Mouse (Mus musculus) forebrain, embryonic 13.5 days (tissue): ENCODE measurements around the gene Ap3b1. TPM values are rescaled to one million over a fixed set of nuclear protein-coding genes. Genes with fewer than 3 reads are reported as not detected.

Experiments used
- ATAC-seq: fragments of 200-750 bp; cut with Nextera tagmentation; 2 replicates; pipeline ENCODE4 v1.8.0; 2017
- H3K27ac ChIP-seq: fragments of 300-500 bp; sonication (generic); 2 replicates; pipeline ENCODE4 v1.5.1; 2015; ENCODE audit warnings: inconsistent platforms, mild to moderate bottlenecking, moderate library complexity
- H3K27me3 ChIP-seq: fragments of 300-500 bp; sonication (generic); 2 replicates; pipeline ENCODE4 v1.6.1; 2015; ENCODE audit warnings: mild to moderate bottlenecking, inconsistent platforms
- H3K36me3 ChIP-seq: fragments of 300-500 bp; sonication (generic); 2 replicates; pipeline ENCODE4 v1.6.1; 2015; ENCODE audit warnings: mild to moderate bottlenecking, inconsistent platforms; ENCODE audit not compliant: poor library complexity, severe bottlenecking
- H3K4me1 ChIP-seq: fragments of 300-500 bp; sonication (generic); 2 replicates; pipeline ENCODE4 v1.6.1; 2015; ENCODE audit warnings: inconsistent platforms
- H3K4me2 ChIP-seq: fragments of 300-500 bp; sonication (generic); 2 replicates; pipeline ENCODE4 v1.6.1; 2015; ENCODE audit warnings: inconsistent platforms, mild to moderate bottlenecking, moderate library complexity
- H3K4me3 ChIP-seq: fragments of 300-500 bp; sonication (generic); 2 replicates; pipeline ENCODE4 v1.5.1; 2015; ENCODE audit warnings: mild to moderate bottlenecking, inconsistent platforms
- H3K9ac ChIP-seq: fragments of 300-500 bp; sonication (generic); 2 replicates; pipeline ENCODE4 v1.6.1; 2015; ENCODE audit warnings: mild to moderate bottlenecking, inconsistent platforms
- H3K9me3 ChIP-seq: fragments of 300-500 bp; sonication (generic); replicated peaks from 2 replicates; pipeline ENCODE4 v1.6.1; 2016; ENCODE audit warnings: inconsistent platforms
- WGBS: fragments of 180-500 bp; shearing (Covaris S2); methylation state at CpG from one replicate; pipeline ENCODE4 v1.1.7; 2015; 5-methylcytosine and 5-hydroxymethylcytosine counted together
- polyA plus RNA-seq: library from polyadenylated mRNA; unstranded; fragments of >200 nt; fragmentation: Nextera tagmentation; extraction: Ambion mirVana; gene quantifications from 2 replicates; pipeline ENCODE4 v1.2.1, GENCODE M21; 2015

Ap3b1 gene
- polyA plus RNA-seq, 1 experiment from 2014 or later = 29.9 TPM

DNA sequence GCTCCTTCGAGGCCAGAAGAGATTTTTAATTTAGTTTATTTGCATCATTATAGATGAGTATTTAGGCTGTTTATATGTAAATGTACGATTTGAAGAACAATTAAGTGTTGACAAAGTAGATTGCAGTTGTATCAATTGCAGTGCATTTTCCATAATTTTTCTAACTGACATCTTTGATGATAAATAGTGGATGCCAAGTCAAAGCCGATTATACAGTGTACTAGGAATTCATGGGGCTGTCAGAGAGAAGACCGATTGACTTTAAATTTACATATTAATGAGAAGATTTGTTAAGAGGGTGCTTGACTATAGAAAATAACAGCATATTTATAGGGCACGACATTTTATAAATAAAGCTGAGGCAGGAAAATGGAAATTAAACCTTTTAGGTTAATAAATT lies 64.8 kb downstream of the Ap3b1 start:
- peak; percentile 65; the same call in 1 of the 2 replicates for ATAC-seq
- 55% methylated on average over 5 of the region's 5 CpGs for WGBS
- Histone ChIP-seq H3K9me3 (no peaks in the 10 kb centered on the region), H3K4me2 (no peak overlapping the region), H3K36me3 (no peaks in the 10 kb centered on the region), H3K4me3 (no peak overlapping the region), H3K4me1 (0 out of 2 replicates have a peak, but pooled peaks cover 3% of the 10 kb centered on the region), H3K27ac (no peak overlapping the region), H3K9ac (no peak overlapping the region), H3K27me3 (no peaks in the 10 kb centered on the region)

DNA sequence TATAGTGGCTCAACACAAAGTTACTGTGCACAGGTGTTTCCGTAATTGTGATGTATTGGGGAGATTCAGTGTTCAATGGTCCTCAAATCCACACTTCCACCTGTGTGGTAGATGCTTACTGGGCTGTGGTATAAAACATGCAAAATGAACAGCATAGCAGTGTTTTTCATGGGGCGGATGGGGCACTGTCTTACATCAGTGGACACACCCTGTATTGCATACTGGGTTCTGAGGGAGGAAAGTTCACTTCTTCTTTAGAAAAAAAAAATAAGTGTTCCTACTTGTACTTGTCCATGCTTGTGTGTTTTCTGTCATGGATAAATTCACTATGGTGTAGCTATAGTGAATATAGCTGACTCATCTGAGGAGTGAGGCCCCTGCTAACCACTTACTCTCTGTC lies 70.8 kb downstream of the Ap3b1 start:
- Histone ChIP-seq H3K27ac (no peak overlapping the region), H3K4me2 (no peak overlapping the region), H3K9me3 (no peaks in the 10 kb centered on the region), H3K4me3 (no peak overlapping the region), H3K27me3 (no peaks in the 10 kb centered on the region), H3K4me1 (no peaks in the 10 kb centered on the region), H3K9ac (no peak overlapping the region), H3K36me3 (peaks cover 3% of the 10 kb centered on the region; the same call in 1 of the 2 replicates)
- 90% methylated on average over 2 of the region's 2 CpGs for WGBS
- ATAC-seq = no peak

DNA sequence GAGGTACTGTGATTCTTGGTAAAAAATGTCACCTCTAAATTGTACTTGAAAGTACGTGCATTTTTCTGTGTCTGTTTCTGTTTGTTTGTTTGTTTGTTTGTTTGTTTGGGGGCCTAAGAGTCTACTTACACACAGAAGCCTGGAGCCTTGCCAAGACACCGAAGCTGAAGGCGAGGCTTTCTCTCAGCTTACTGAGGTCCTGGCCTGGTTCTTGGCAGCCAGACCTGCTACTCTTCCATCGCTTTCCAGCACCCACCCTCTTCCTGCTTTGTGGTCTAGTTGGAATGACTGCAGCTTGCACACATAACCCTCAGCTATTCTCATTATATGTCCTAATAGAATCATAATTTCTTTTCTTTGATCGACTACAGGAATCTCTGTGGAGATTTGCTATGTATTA lies 80.6 kb downstream of the Ap3b1 start:
- Histone ChIP-seq H3K4me3 (no peak overlapping the region), H3K36me3 (peaks cover 3% of the 10 kb centered on the region; the same call in 1 of the 2 replicates), H3K27ac (no peak overlapping the region), H3K9ac (no peak overlapping the region), H3K4me2 (no peak overlapping the region), H3K9me3 (no peaks in the 10 kb centered on the region), H3K27me3 (no peaks in the 10 kb centered on the region), H3K4me1 (no peaks in the 10 kb centered on the region)
- no peak for ATAC-seq
- WGBS = 70% methylated on average over 5 of the region's 5 CpGs

DNA sequence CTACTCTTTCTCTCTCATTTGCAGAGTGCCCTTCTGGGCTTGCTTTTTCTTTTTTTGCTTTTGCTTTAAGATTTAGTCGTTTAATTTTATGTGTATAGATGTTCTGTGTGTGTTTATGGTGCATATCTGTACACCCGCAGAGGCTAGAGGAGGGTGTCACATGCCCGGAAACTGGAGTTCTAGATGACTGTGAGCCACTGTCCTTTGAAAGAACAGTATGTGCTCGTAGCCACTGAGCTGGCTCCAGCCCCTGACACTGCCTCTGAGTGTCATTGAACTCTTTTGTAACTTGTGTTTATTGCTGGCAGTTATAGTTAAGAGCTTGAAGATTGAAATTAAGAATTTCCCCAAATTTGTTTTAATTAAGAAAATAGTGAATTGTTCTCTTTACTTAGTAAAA lies 82.4 kb downstream of the Ap3b1 start:
- H3K4me3 ChIP-seq = no peak overlapping the region
- H3K9ac ChIP-seq = no peak overlapping the region
- H3K4me2 ChIP-seq = no peak overlapping the region
- no peak overlapping the region for H3K27ac ChIP-seq
- H3K4me1 ChIP-seq = no peaks in the 10 kb centered on the region
- H3K36me3 ChIP-seq = peaks cover 3% of the 10 kb centered on the region; the same call in 1 of the 2 replicates
- ATAC-seq = no peak
- no peaks in the 10 kb centered on the region for H3K27me3 ChIP-seq
- no peaks in the 10 kb centered on the region for H3K9me3 ChIP-seq
- 90% methylated on average over 4 of the region's 4 CpGs for WGBS

DNA sequence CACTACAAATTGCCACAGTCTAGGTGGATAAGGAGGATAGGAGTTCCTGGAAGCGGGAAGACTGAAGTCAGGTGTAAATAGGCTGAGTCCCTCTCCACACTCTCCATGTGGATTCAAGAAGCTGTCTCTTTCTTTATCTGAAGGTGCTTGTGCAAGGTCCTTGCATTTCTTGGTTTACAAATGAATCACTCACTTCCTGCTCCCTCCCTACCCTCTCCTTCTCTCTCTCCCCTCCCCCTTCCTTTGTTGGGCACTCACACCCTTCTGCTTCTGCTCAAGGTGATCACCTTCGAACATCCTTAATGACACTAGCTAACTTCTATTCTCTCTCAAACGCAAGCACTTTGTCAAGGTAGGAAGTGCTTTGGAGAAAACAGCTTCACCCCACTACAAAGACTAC lies 84.7 kb downstream of the Ap3b1 start:
- Histone ChIP-seq H3K36me3 (peaks cover 3% of the 10 kb centered on the region; the same call in 1 of the 2 replicates), H3K27ac (no peak overlapping the region), H3K4me3 (no peak overlapping the region), H3K4me2 (no peak overlapping the region), H3K9ac (no peak overlapping the region), H3K4me1 (no peaks in the 10 kb centered on the region), H3K27me3 (no peaks in the 10 kb centered on the region), H3K9me3 (no peaks in the 10 kb centered on the region)
- no peak for ATAC-seq
- 86% methylated on average over 3 of the region's 3 CpGs for WGBS

DNA sequence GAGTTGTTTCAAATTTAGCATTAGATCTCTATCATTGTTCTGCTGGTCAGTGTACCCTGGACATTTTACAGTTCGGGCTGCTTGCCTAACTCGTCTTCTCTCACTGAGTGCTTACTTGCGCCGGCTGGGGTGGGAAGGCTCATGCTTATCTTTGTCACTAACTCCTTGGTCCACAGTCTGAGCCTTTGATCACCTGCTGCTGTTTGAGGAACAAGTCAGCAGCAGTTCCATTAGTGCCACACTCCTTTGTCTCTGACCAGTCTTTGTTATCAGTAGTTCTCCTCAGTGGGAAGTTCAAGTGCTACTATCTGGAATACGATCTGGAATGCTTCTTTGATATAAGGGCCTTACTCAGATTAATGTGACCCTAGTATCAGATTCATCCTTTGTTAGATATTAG lies 86.3 kb downstream of the Ap3b1 start:
- H3K36me3 ChIP-seq = peaks cover 3% of the 10 kb centered on the region; the same call in 1 of the 2 replicates

DNA sequence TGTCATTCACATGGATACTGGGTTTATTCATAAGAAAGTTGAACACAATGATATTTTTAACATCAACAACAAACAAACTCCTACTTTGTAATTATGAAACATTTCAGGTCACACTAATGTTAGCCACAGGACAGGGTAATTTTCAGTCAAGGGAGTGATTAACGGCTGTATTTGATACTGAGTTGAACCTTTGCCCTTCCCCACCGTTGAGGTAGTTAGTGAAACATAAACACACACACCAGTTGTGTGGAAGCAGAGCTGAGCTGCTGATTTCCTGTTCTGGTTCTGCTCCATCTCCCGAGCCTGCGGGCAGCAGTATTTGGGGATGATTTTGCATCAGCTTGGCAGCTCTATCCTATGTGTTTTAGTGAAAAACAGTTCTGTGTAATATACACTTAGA lies 88.2 kb downstream of the Ap3b1 start:
- no peak for ATAC-seq
- whole genome bisulfite sequencing = 82% methylated on average over 4 of the region's 4 CpGs
- Histone ChIP-seq H3K36me3 (no peaks in the 10 kb centered on the region), H3K4me2 (no peak overlapping the region), H3K27ac (no peak overlapping the region), H3K9me3 (no peaks in the 10 kb centered on the region), H3K9ac (no peak overlapping the region), H3K4me1 (no peaks in the 10 kb centered on the region), H3K4me3 (no peak overlapping the region), H3K27me3 (no peaks in the 10 kb centered on the region)

More for the DNA sequence above, 86.3 kb downstream of the Ap3b1 start:
- H3K4me1 ChIP-seq = no peaks in the 10 kb centered on the region
- H3K27ac ChIP-seq = no peak overlapping the region
- no peak for ATAC-seq
- no peaks in the 10 kb centered on the region for H3K27me3 ChIP-seq
- no peak overlapping the region for H3K4me2 ChIP-seq
- no peak overlapping the region for H3K9ac ChIP-seq
- H3K4me3 ChIP-seq = no peak overlapping the region
- 83% methylated on average over 5 of the region's 5 CpGs for WGBS
- no peaks in the 10 kb centered on the region for H3K9me3 ChIP-seq

DNA sequence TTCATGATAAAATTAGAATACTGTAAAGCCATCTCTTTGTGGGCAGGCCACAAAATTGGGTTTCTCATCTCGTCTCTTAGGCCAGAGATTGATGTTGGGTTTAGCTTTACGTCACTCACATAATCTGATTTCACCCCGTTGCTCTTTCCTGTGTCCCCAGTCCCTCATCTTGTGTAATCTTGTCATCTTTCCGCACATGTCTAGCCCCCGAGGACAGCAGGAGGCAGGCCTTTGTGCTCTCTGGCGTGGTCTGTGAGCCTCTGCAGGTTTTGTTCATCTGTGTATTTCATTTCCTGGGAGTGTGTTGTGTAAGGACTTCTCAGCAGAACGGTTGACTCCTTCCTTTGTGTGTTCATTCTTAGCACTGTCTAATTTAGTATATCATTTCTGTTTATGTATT lies 90.8 kb downstream of the Ap3b1 start:
- Histone ChIP-seq H3K27ac (no peak overlapping the region), H3K27me3 (no peaks in the 10 kb centered on the region), H3K9ac (no peak overlapping the region), H3K4me2 (no peak overlapping the region), H3K36me3 (no peaks in the 10 kb centered on the region), H3K4me1 (no peaks in the 10 kb centered on the region), H3K4me3 (no peak overlapping the region), H3K9me3 (no peaks in the 10 kb centered on the region)
- WGBS = 74% methylated on average over 7 of the region's 7 CpGs
- no peak for ATAC-seq

DNA sequence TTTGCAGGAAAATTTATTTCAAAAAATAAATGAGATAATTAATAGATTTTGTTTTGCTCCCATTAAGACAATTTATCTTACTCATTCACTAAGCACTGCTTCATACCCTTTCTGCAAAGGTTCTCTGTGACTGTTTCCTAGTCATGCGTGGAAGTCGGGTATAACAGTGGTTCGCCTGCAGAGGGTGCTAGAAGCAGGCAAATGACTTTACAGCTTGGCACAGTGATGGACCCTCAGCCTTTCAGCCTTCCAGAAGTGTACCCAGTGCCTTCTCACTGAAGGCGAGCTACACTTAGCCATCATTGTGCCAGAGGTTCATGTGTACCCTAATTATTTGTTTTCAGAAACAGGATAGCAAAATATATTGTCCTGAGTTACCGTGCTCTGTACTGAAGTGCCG lies 92.5 kb downstream of the Ap3b1 start:
- no peak overlapping the region for H3K9ac ChIP-seq
- no peaks in the 10 kb centered on the region for H3K4me1 ChIP-seq
- 45% methylated on average over 6 of the region's 6 CpGs for WGBS
- H3K4me2 ChIP-seq = no peak overlapping the region
- peak; percentile 70 for ATAC-seq
- H3K9me3 ChIP-seq = no peaks in the 10 kb centered on the region
- H3K36me3 ChIP-seq = no peaks in the 10 kb centered on the region
- no peaks in the 10 kb centered on the region for H3K27me3 ChIP-seq
- H3K27ac ChIP-seq = no peak overlapping the region
- H3K4me3 ChIP-seq = no peak overlapping the region

DNA sequence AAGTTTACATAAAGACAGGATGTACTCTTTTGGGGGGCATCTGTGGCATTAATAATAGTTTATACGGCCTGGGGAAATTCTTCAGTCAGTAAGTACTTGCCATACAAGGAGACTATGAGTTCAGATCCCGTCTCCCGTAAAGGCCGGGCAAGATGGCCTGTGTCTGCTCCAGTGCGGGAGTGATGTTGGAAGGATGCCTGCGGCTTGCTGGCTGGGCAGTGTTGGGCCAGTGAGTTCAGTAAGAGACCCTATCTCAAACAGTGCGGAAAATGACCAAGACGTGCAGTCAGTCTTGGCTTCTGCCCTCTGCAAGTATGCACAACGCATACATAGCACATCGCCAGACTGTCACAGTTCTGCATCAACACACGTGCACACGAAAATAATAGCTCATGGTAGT lies 95.4 kb downstream of the Ap3b1 start:
- H3K9me3 ChIP-seq = no peaks in the 10 kb centered on the region
- no peak overlapping the region for H3K9ac ChIP-seq
- no peak for ATAC-seq
- H3K27me3 ChIP-seq = no peaks in the 10 kb centered on the region
- WGBS = 90% methylated on average over 12 of the region's 12 CpGs
- no peak overlapping the region for H3K4me3 ChIP-seq
- H3K4me2 ChIP-seq = no peak overlapping the region
- H3K36me3 ChIP-seq = no peaks in the 10 kb centered on the region
- H3K27ac ChIP-seq = no peak overlapping the region
- peaks cover under 1% of the 10 kb centered on the region; the same call in 1 of the 2 replicates for H3K4me1 ChIP-seq

DNA sequence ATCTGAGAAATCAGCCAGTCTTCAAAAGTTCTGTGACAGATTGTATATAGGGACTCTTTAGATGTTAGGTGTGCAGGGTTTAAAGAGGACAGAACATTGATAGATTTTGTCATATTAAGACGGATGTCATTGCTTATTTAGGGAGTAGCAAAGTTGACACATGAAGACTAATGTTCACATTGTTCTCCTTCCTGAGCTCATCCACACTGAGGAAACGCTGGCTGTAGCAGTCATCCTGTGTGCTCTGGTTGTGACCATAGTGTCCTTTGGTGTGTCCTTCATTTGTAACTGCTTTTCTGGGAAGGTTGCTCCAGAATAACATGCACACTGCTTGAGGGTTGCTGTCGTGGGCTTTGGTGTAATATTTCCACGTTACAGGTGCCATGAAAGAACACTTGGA lies 100.4 kb downstream of the Ap3b1 start:
- WGBS = 80% methylated on average over 4 of the region's 4 CpGs

DNA sequence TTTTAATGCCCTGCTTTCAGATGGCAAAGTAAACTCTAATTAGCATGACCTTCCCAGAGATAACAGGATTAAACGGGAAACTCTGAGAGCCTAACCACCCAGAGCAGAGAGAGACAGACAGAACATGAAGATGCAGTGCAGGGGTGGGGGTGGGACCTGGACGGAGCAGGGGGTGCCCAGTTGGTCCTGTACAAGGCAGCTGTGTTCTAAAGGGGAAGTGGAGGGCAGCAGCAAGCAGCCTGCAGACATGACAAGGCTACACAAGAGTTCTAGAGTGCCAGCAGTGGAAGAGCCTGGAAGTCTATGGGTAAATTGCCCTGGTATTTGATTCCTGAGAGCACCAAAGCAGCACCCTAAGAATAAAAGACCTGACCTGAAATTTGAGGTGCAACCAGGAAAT lies 105.5 kb downstream of the Ap3b1 start:
- Histone ChIP-seq H3K36me3 (0 out of 2 replicates have a peak, but pooled peaks cover 10% of the 10 kb centered on the region), H3K4me3 (no peak overlapping the region), H3K27ac (no peak overlapping the region), H3K27me3 (no peaks in the 10 kb centered on the region), H3K4me1 (peaks cover 9% of the 10 kb centered on the region; the same call in 1 of the 2 replicates), H3K9ac (no peak overlapping the region), H3K9me3 (no peaks in the 10 kb centered on the region), H3K4me2 (no peak overlapping the region)
- no peak for ATAC-seq
- WGBS = 72% methylated on average over 2 of the region's 2 CpGs

More for the DNA sequence above, 100.4 kb downstream of the Ap3b1 start:
- no peak for ATAC-seq
- H3K36me3 ChIP-seq = 0 out of 2 replicates have a peak, but pooled peaks cover 6% of the 10 kb centered on the region
- no peaks in the 10 kb centered on the region for H3K27me3 ChIP-seq
- H3K4me3 ChIP-seq = no peak overlapping the region
- peaks cover 10% of the 10 kb centered on the region; the same call in 1 of the 2 replicates for H3K4me1 ChIP-seq
- H3K27ac ChIP-seq = no peak overlapping the region
- H3K9me3 ChIP-seq = no peaks in the 10 kb centered on the region
- H3K4me2 ChIP-seq = no peak overlapping the region
- H3K9ac ChIP-seq = no peak overlapping the region

DNA sequence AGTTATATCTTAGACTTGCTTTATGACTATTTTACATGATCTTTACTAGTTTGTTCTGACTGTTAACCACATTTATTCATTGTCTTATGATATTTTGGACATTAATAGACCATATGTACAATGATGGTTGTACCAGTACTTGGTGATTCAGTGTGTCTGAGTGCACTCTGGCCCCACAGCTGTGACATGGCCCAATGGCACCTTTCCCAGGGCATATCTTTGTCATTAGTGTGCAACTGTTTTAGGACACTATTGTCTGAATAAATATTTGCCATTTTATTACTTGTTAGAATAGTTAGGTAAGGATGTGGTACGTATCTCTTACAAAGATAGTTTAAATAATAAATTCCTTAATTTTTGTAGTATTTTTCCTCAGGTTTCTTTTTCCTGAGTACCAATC lies 109.8 kb downstream of the Ap3b1 start:
- ATAC-seq = no peak

More for the DNA sequence above, 109.8 kb downstream of the Ap3b1 start:
- no peak overlapping the region for H3K9ac ChIP-seq
- 0 out of 2 replicates have a peak, but pooled peaks cover 4% of the 10 kb centered on the region for H3K36me3 ChIP-seq
- no peaks in the 10 kb centered on the region for H3K9me3 ChIP-seq
- WGBS = 95% methylated on average over 1 of the region's 1 CpGs
- no peaks in the 10 kb centered on the region for H3K27me3 ChIP-seq
- no peaks in the 10 kb centered on the region for H3K4me1 ChIP-seq
- no peak overlapping the region for H3K4me3 ChIP-seq
- H3K27ac ChIP-seq = no peak overlapping the region
- no peak overlapping the region for H3K4me2 ChIP-seq
